Mouse (Mus musculus) brain, embryonic 18.5 days (tissue): ENCODE results near the gene Zfp811.

Source experiments
- DNase-seq: peaks from one replicate; pipeline ENCODE4 v3.0.0-alpha.2; 2012; ENCODE audit warnings: low read depth, low spot score

Gene Zfp811

DNA sequence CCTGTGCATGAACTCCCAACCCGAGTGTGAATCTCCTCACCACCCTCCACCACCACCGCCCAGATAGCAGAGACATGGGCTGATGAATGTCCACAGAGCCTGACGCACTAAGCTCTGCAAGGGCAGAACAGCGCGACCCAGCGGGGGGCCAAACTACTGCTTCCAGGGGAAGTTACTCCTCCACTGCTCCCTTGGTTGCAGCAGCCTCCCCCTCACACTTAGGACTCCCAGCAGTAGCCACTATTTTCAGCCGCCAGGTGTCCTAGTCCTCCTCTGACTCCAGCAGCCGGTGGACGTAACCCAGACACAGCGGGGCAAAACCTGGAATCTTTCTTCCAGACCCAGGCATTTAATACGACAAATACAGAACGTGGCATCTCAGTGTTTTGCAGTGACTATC is 56.1 kb downstream of the Zfp811 start:
- DNase-seq: no peak

DNA sequence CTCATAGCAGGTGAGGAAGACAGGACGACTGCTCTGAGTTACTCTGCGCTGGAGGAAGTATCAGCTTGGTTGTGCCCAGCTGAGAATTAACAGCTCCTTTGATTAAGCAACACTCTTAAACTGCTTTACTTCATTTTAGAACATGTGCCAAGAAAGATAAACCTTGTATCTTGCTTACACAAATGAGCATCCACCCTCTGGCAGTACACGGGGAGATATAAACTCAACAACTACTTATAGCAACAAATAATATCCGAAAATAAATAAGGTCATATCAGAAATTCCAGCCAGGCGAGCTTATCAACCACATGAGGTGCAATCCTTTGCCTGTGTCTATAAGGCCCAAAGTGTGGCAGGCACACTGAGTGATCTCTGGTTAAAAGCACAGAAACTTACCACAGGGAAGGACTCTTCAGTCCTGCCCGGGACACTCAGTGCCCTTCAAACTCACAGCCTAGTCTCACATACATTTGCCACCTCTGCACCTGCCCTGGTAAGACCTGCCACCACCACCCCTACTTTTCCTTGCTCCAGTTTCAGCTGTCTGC is 56.8 kb downstream of the Zfp811 start:
- no peak for DNase-seq

DNA sequence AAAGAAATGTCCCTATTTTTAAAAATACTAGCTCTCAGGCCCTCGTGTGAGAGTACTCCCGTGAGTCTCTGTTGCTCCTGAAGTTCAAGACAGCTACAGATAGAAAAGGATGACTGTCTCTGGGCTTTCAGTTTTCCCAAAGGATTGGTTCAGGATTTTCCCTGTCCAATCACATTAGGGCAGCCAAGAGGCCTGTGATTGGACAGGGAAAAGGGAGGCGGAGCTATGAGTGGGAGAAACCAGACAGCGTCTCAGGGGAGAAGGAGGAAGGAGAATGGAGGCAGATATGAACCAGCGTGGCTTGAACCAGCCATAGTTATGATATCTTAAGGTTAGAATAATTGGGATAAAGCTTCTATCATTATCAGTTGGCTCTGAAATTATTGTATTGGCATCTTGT is 59.1 kb downstream of the Zfp811 start:
- no peak for DNase-seq
